Mouse (Mus musculus): ENCODE results near the gene Mcu.

Gene Mcu

DNA sequence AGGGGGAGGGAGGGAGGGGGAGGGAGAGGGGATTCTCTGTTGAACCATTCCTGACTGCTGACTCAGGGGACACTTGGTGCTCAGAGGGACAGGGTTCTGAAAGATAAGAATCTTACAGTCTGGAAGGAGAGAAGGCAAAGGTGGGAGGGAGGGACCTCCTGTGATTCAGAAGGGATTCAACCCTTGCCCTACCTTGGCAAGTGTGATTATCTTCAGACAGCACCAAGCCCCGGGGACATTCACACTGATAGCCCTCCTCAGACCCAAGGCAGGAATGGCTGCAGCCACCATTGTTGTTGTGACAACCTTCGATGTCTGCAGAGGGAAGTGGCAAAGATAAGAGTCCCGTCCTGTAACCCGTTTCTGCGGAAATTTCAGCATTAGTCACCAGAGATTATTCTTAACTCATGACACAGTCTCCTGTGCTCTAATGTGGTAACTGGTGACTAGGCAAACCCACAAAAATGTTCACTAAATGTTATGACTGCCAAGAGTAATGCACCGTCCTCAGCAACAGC lies 185.7 kb downstream of the Mcu start:
- peak; percentile 89 for DNase-seq (ENCODE audit: low spot score)

GRCm38 (mm10) chr10:59429448-59430135 lies 186.9 kb downstream of the Mcu start:
- DNase-seq (ENCODE audit: low spot score), result no peak

DNA sequence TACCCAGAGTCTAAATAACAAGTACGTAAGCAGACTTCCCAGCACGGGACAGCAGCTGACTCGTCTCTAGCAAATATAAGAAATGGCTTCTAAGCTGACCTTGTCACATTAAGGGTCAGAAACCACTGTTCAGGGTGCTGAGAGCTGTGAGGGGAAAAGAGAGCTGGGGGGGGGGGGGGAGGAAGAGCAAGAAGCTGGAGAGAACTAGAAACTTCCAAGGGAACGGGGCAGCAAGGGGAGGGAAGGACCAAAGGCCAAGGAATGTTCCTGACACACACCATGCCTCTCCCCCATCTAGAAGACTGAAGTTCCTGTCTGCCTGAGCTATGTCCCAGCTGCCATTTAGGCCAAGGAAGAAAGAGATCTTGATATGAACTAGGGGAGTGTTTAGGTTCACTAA lies 190.1 kb downstream of the Mcu start:
- DNase-seq (ENCODE audit: low spot score), result peak; percentile 45

DNA sequence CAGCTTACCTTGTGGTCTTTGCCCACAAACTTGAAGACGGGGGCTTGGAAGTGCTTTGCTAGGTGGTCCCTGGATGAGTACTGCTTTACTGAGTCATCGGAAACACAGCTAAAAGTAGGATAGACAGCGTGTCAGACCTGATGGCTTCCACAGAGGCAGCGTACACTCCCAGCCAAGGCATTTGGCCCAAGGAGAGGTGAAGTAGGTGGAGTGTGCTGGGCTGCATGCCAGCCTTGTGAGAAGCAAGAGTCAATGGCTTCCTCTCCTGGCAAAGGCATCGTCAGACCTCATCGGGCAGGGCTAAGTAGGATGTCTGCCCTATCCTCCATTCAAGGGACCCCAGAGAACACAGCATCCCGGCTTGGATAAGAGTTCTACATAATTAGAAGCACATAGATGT lies 191.1 kb downstream of the Mcu start:
- no peak for DNase-seq (ENCODE audit: low spot score)

- no peak for DNase-seq (ENCODE audit: low spot score)
Observed at GRCm38 (mm10) chr10:59424453-59424852, 192.0 kb downstream of the Mcu start.

- DNase-seq (ENCODE audit: low spot score), result no peak
Observed at GRCm38 (mm10) chr10:59419516-59419915, 197.0 kb downstream of the Mcu start.

GRCm38 (mm10) chr10:59416623-59417022 lies 199.9 kb downstream of the Mcu start:
- no peak for DNase-seq (ENCODE audit: low spot score)

- no peak for DNase-seq (ENCODE audit: low spot score)
Observed at GRCm38 (mm10) chr10:59413711-59414110, 202.8 kb downstream of the Mcu start.

GRCm38 (mm10) chr10:59410264-59410663 lies 206.2 kb downstream of the Mcu start:
- DNase-seq (ENCODE audit: low spot score), result no peak

GRCm38 (mm10) chr10:59408499-59408898 lies 208.0 kb downstream of the Mcu start:
- DNase-seq (ENCODE audit: low spot score), result no peak

DNA sequence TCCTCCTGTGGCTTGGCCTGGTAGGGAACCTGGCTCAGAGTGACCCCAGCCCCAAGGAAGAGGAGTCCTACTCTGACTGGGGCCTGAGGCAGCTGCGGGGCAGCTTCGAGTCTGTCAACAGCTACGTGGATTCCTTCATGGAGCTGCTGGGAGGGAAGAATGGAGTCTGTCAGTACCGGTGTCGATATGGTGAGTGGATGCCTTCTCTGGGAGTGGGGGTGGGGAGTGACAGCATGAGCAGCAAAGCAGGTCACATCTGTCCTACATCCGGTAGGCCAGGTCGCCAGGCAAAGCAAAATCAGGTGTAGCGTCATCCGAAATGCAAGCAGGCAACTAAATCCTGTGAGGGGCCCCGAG lies 212.7 kb downstream of the Mcu start:
- peak; percentile 58 for DNase-seq (ENCODE audit: low spot score)

GRCm38 (mm10) chr10:59402899-59403792 lies 213.3 kb downstream of the Mcu start, which contains the start of gene Pla2g12b:
TSS of gene Pla2g12b (plus strand) at chr10:59403660.
- peak; percentile 79 for DNase-seq (ENCODE audit: low spot score)
